Mouse (Mus musculus) bone marrow macrophage, adult 2 months (primary cell): ENCODE results near the gene Smurf2. TPM values are rescaled to one million over a fixed set of nuclear protein-coding genes. Genes with fewer than 3 reads are reported as not detected.

ENCODE experiments used
- H3K27ac ChIP-seq: 2 replicates; pipeline ENCODE4 v1.5.1; 2012; ENCODE audit warnings: low read depth, low read length; ENCODE audit not compliant: insufficient read depth
- H3K4me1 ChIP-seq: 2 replicates; pipeline ENCODE4 v1.6.1; 2012; ENCODE audit warnings: low read length; ENCODE audit not compliant: control insufficient read depth, insufficient read depth
- H3K4me3 ChIP-seq: 2 replicates; pipeline ENCODE4 v1.5.1; 2012; ENCODE audit warnings: mild to moderate bottlenecking, low read length, moderate library complexity; ENCODE audit not compliant: insufficient read depth
- CTCF ChIP-seq: IDR thresholded peaks from 2 replicates; pipeline ENCODE4 v1.5.1; 2012; ENCODE audit warnings: low read depth, mild to moderate bottlenecking, low read length, moderate library complexity
- POLR2A ChIP-seq: IDR thresholded peaks from 2 replicates; pipeline ENCODE4 v1.6.1; 2012; ENCODE audit warnings: mild to moderate bottlenecking, low read depth, low read length, borderline replicate concordance
- polyA plus RNA-seq: library from polyadenylated mRNA; stranded (reverse); fragments of >200 nt; gene quantifications from 2 replicates; pipeline ENCODE4 v1.2.4, GENCODE M21; 2012; ENCODE audit not compliant: missing spikeins, insufficient read depth, insufficient read length

Gene Smurf2
- polyA plus RNA-seq, 1 experiment = 21.3 TPM

DNA sequence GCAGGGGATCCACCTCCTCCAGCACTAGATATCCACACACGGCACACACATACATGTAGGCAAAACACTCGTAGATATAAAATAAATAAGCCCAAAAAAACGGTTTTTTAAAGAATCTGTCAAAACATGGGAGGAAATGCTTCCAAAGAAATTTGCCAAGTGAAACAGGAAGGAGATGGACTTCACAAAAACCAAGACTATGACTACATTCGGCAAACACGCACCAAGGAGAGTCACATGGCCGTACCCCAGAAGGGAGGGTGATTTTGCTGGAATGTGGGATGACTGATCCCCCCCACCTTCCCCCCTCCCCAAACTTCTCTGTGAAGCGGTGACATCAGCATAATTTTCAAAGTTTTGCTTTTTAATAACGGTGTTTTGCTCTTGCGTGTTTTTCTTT is 33.6 kb upstream of the Smurf2 start:
- TF ChIP-seq POLR2A (no peak), CTCF (no peak)
- Histone ChIP-seq H3K27ac (no peak overlapping the region), H3K4me1 (peaks cover 30% of the 10 kb centered on the region), H3K4me3 (no peak overlapping the region)

DNA sequence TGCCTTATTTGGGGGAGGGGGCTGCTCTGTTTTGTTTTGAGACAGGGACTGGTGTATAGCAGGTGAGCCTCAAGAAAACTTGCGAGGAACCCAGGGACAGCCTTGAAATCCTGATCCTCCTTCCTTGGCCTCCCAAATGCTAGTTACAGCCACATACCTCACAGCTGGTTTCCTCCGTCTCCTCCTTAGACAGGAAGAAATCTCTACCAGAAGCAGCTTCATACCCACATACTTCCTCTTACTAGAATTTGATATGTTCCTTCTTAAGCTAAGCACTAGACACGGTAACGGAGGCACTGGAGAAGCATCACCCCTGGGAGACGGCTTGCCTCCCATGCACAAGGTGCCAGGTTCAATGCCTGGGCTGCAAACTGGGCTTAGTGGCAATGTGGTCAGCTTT is 16.8 kb upstream of the Smurf2 start:
- H3K4me1 ChIP-seq = peaks cover 7% of the 10 kb centered on the region
- TF ChIP-seq CTCF (no peak), POLR2A (no peak)
- no peak overlapping the region for H3K4me3 ChIP-seq
- H3K27ac ChIP-seq = no peak overlapping the region

- TF ChIP-seq CTCF (no peak), POLR2A (no peak)
- Histone ChIP-seq H3K4me3 (no peak overlapping the region), H3K27ac (no peak overlapping the region), H3K4me1 (no peaks in the 10 kb centered on the region)
These were observed 9.9 kb upstream of the Smurf2 start for GRCm38 (mm10) chr11:106930366-106930765.

DNA sequence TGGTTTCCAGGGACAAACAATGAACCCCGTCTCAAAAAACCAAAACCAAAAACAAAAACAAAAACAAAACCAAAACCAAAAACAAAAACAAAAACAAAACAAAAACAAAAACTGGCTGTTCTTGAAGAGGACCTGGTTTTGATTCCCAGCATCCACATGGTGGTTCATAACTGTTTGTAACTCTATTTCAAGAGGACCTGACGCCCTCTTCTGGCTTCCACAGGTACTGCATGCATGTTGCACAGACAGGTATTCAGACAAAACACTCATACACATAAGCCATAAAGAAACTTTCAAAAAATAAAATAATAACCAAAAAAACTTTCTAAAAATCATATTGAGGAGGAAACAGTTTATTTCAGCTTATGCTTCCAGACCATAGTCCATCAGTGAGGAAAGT is 8.4 kb upstream of the Smurf2 start:
- Histone ChIP-seq H3K4me3 (no peak overlapping the region), H3K4me1 (no peaks in the 10 kb centered on the region), H3K27ac (no peak overlapping the region)
- no peak for TF ChIP-seq CTCF
- no peak for TF ChIP-seq POLR2A

GRCm38 (mm10) chr11:106927950-106928349 is 7.4 kb upstream of the Smurf2 start:
- Histone ChIP-seq H3K4me1 (no peaks in the 10 kb centered on the region), H3K4me3 (no peak overlapping the region), H3K27ac (no peak overlapping the region)
- TF ChIP-seq POLR2A = no peak
- no peak for TF ChIP-seq CTCF

DNA sequence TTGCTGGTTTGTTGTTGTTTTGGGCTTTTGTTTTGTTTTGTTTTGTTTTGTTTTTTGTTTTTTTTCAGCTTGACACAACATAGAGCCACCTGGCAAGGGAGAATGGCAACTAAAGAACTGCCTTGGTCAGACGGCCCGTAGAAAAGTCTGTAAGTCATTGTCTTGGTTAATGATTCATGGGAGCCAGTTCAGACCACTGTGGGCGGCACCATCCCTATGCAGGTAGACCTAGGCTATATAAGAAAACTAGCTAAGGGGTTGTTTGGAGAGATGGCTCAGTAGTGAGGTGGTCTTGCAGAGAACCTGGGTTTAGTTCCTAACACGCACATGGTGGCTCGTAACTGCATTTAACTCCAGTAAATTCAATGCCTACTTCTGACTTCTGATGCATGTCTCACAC is 6.7 kb upstream of the Smurf2 start:
- Histone ChIP-seq H3K4me3 (no peak overlapping the region), H3K27ac (no peak overlapping the region), H3K4me1 (no peaks in the 10 kb centered on the region)
- TF ChIP-seq CTCF = no peak
- TF ChIP-seq POLR2A = no peak

DNA sequence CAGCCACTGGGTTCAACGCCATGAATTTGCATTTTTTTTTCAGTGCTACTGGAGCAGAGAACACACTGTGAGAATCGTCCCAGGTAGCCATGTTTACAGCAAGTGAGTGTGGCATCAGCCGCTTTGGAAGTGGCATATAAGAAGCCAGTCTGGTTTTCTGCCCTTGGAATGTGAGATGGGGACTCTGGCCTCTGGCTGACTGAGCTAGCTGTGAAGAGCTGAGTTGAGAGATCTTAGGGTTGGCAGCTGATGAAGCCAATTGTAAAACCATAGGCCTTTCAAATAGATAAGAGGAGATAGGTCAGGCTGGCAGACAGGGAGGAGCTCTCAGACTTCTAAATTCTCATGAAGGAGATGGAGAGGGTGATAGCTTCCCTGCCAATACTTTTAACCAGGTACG is 6.2 kb upstream of the Smurf2 start:
- Histone ChIP-seq H3K4me1 (no peaks in the 10 kb centered on the region), H3K4me3 (no peak overlapping the region), H3K27ac (no peak overlapping the region)
- no peak for TF ChIP-seq CTCF
- TF ChIP-seq POLR2A = no peak

- H3K4me3 ChIP-seq = peak overlapping the region; percentile 78
- H3K4me1 ChIP-seq = peaks cover 9% of the 10 kb centered on the region
- peak overlapping the region; percentile 73 for H3K27ac ChIP-seq
- TF ChIP-seq POLR2A (no peak), CTCF (no peak)
These were observed 634 bp downstream of the Smurf2 start for GRCm38 (mm10) chr11:106919612-106920550.

GRCm38 (mm10) chr11:106918901-106919300 is 1.6 kb downstream of the Smurf2 start:
- TF ChIP-seq CTCF (no peak), POLR2A (no peak)
- H3K27ac ChIP-seq = no peak overlapping the region

DNA sequence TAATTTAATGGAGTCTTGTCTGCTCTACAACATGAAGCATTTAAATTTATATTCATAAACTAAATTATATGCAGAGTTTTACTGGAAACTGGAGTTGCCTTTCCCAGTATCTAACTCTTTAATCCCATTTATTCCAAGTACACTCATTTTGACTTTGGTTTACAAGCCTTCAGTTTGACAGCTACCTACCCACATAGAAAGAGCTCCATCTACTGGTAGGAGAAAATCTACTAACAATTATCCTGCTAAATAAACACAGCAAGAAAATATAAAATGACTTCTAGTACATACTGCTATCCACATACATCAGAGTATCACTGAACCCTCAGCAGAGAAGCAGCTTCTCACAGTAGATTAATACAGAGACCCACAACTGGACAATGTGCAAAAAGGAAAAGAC is 9.3 kb downstream of the Smurf2 start:
- H3K4me1 ChIP-seq = peaks cover 2% of the 10 kb centered on the region
- no peak overlapping the region for H3K4me3 ChIP-seq
- no peak for TF ChIP-seq CTCF
- TF ChIP-seq POLR2A = no peak
- no peak overlapping the region for H3K27ac ChIP-seq

More at GRCm38 (mm10) chr11:106918901-106919300, 1.6 kb downstream of the Smurf2 start:
- Histone ChIP-seq H3K4me1 (peaks cover 9% of the 10 kb centered on the region), H3K4me3 (peak overlapping the region; percentile 78)
